Mouse (Mus musculus) kidney, adult 8-10 months (tissue): ENCODE measurements around the gene Pclo.
A peak's percentile ranks its signal among the peaks of the same experiment; 100 is the strongest.
"Not testable (repeated sequence)": the region's sequence is repeated elsewhere in the genome, so short reads cannot be mapped to it uniquely, and the experiment has no call there.

ENCODE experiments used
- DNase-seq, 2 experiments: peaks; one replicate each; pipeline ENCODE4 v3.0.0; 2022

Gene Pclo

GRCm38 (mm10) chr5:14514631-14515523, at the start of gene Pclo:
Gene Pclo (plus strand): TSS chr5:14514918.
- peak; percentile 81 to 86 for DNase-seq

- not testable (repeated sequence) for DNase-seq
Measured at GRCm38 (mm10) chr5:14494431-14494830, 20.3 kb upstream of the Pclo start.

- DNase-seq, result no peak
Measured at GRCm38 (mm10) chr5:14508522-14508921, 6.2 kb upstream of the Pclo start.

- DNase-seq, result peak in 1 of 2 experiments; percentile 53
Measured at GRCm38 (mm10) chr5:14509621-14510020, 5.1 kb upstream of the Pclo start.

- no peak for DNase-seq
Measured at GRCm38 (mm10) chr5:14518131-14518832, 3.6 kb downstream of the Pclo start.

GRCm38 (mm10) chr5:14522006-14522405, 7.3 kb downstream of the Pclo start:
- no peak for DNase-seq

GRCm38 (mm10) chr5:14526038-14526437, 11.3 kb downstream of the Pclo start:
- DNase-seq, result peak in 1 of 2 experiments; percentile 10

- no peak for DNase-seq
Measured at GRCm38 (mm10) chr5:14527796-14528195, 13.1 kb downstream of the Pclo start.

GRCm38 (mm10) chr5:14531906-14532305, 17.2 kb downstream of the Pclo start:
- DNase-seq, result no peak

GRCm38 (mm10) chr5:14539346-14539745, 24.6 kb downstream of the Pclo start:
- no peak for DNase-seq

- DNase-seq, result no peak
Measured at GRCm38 (mm10) chr5:14539961-14540627, 25.4 kb downstream of the Pclo start.

GRCm38 (mm10) chr5:14575626-14576025, 60.9 kb downstream of the Pclo start:
- no peak for DNase-seq

- no peak for DNase-seq
Measured at GRCm38 (mm10) chr5:14591479-14591878, 76.8 kb downstream of the Pclo start.

GRCm38 (mm10) chr5:14595426-14596013, 80.8 kb downstream of the Pclo start:
- DNase-seq, result peak in 1 of 2 experiments; percentile 2

- no peak for DNase-seq
Measured at GRCm38 (mm10) chr5:14608318-14608717, 93.6 kb downstream of the Pclo start.

GRCm38 (mm10) chr5:14621146-14621545, 106.4 kb downstream of the Pclo start:
- no peak for DNase-seq

GRCm38 (mm10) chr5:14623360-14623759, 108.6 kb downstream of the Pclo start:
- peak; percentile 17 for DNase-seq

GRCm38 (mm10) chr5:14641260-14641659, 126.5 kb downstream of the Pclo start:
- no peak for DNase-seq

GRCm38 (mm10) chr5:14645856-14646255, 131.1 kb downstream of the Pclo start:
- no peak for DNase-seq

- no peak for DNase-seq
Measured at GRCm38 (mm10) chr5:14660637-14661036, 145.9 kb downstream of the Pclo start.

- DNase-seq, result no peak
Measured at GRCm38 (mm10) chr5:14662180-14662579, 147.5 kb downstream of the Pclo start.

- no peak for DNase-seq
Measured at GRCm38 (mm10) chr5:14662603-14663002, 147.9 kb downstream of the Pclo start.

GRCm38 (mm10) chr5:14680419-14680818, 165.7 kb downstream of the Pclo start:
- no peak for DNase-seq
